Mouse (Mus musculus): ENCODE measurements around the gene Ints12. TPM values are rescaled to one million over a fixed set of nuclear protein-coding genes. Genes with fewer than 3 reads are reported as not detected.
A peak's percentile ranks its signal among the peaks of the same experiment; 100 is the strongest.

Gene Ints12
- total RNA-seq (2021) = 10 to 100 TPM; 11.4 to 12.7 TPM

- intact Hi-C loops (cut with DNase I) = loop anchor here (5.0 kb wide), 1 partner anchor 344 kb away; no protein-coding TSS in a partner anchor
- DNase-seq = peak; percentile 94
Observed at GRCm38 (mm10) chr3:133091664-133092273, at the start of gene Ints12, which contains the start of gene Gstcd. Gene Ints12 (plus strand): TSS chr3:133091840. Gene Gstcd (minus strand): TSS chr3:133092033.

DNA sequence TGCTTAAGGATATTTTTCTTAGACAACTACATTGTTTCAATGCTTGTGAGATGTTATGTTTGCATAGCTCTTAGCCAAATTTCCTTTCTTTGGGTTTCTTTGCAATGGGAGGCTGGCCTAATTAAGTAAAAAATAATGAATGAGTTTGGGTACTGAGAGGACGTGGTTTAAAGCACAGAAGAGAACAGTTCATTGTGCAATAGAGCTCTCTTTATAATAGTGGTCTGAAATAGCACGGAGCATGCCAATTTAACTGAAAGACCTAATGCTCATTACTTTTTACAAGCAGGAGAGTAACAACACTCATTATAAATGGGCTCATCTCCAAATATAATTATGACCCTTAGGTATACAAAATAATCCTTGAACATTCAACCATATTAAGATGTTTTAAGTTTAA, 39.6 kb upstream of the Ints12 start:
- DNase-seq = no peak
- intact Hi-C loops (cut with DNase I) = no loop called here

DNA sequence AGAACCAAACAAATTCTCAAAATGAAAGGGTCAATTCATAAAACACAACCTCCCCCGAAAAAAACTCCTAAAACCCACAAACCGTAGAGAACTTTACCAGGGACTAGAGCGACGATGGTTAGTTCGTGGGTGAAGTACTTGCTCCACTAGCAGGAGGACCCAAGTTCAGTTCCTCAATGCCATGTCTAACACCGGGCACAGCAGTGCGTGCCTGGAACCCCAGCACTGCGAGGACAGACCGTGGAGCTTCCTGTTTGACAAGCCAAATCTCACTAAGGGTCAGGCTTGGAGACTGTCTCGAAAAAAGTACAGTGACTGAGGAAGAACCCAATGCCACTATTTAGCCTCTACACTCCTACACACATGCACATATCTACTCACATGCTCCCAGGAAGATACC, 16.1 kb upstream of the Ints12 start:
- intact Hi-C loops (cut with DNase I) = no loop called here

DNA sequence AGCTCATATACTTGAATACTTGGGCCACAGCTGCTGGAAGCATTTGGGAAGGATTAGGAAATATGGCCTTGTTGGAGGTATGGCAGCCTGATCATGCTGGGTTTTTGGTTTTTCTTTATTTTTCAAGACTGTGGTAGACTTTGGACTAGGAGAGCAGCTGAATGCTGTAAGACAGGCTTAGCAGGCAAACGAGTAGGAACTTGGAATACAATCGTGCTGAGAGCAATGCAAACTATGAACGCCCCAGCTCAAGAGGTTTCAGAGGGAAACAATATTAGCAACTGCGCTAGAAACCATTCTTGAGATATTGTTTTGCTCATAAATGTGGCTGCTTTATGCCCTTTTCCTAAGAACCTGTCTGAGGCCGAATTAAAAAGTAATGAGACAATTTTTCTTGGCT, 8.9 kb upstream of the Ints12 start:
- no peak for DNase-seq
- intact Hi-C loops (cut with DNase I) = no loop called here

More for the DNA sequence above, 16.1 kb upstream of the Ints12 start:
- DNase-seq = no peak

DNA sequence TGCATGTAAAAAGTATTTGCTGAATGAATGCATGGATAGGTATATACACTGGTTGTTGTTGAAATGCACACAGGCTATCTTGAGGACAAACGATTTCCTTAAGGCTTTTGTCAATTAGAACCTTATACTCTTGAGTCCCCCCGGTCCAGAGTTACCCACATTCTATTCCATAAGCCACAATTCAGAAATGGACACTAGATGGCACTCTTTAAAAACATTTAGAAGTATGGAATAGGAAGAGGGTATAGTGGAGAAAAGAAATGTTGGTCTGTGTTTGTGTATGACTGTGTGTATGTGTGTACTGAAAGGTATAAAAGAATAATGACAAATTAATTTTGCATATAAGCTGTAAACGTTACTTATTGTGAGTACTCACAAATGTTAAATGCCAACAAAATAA, 5.8 kb upstream of the Ints12 start:
- DNase-seq = no peak
- intact Hi-C loops (cut with DNase I) = no loop called here

DNA sequence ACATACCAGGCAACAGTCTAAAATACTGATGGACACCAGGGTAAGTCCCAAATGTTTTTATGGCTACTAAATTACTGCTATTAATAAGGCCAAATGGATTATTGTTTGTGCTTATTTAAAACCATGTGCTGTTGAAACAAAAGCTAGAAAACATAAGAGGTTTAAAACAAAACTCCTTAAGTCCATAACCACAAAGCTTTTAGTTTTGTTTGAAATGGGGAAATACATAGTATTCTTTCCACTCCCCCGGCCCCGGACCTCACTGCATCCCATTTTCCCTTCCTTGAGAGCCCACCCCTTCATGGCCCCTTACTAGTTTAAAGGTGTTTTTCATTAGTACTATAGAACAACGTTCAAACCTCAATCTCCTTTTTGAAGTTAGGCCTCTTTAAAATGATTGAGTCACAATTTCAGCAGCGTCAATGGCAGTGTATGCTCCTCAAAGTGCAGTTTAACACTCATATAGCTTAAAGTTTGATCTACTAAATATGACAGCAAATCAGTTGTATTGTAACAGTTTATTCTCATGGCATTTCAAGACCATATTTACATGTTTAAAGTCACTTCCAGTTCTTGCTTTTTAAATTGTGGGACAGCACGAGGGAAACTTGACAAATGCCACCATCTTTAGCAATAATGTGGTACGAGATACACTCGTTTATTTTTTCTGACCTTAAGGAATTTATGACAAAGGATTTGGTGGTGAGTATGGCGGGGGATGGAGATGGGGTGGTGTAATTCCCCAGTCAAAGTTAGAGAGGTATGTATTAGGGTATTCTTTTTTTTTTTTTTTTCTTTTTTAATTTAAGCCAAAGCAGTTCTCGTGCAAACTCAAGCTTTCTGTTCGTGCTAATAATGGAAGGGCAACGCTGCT, 1.2 kb upstream of the Ints12 start:
- intact Hi-C loops (cut with DNase I) = loop anchor here (5.0 kb wide), 1 partner anchor 343 kb away; no protein-coding TSS in a partner anchor
- DNase-seq = no peak

DNA sequence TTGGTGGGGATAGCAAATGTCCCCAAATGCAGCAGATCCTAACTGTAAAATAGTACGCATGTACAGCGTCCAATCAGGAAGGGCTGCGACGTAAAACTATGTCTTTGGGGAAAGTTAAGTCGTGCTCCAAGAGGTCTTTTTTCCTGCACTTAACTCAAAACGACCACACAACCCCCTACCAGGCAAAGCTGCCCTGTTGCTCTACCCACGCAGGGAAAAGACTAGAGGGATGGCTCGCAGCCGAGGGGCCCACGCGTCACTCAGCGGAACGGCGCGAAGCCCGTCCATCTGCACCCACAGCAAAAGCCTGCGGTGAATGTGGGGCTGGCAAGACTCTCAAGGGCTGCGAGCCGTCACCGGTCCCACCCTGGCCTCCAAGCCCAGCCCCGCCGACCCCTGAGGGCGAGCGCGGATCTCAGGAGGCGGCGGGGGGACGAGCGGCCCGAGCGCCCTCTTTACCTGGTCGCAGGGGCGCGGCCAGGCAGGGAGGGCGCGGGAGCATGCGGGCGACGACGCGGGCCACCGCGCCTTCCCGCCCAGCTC, 448 bp upstream of the Ints12 start:
- DNase-seq = peak; percentile 47
- intact Hi-C loops (cut with DNase I) = loop anchor here (5.0 kb wide), 1 partner anchor 344 kb away; no protein-coding TSS in a partner anchor

- intact Hi-C loops (cut with DNase I) = loop anchor here (5.0 kb wide), 1 partner anchor 345 kb away; no protein-coding TSS in a partner anchor
- no peak for DNase-seq
Observed at GRCm38 (mm10) chr3:133092274-133092853, 724 bp downstream of the Ints12 start.

DNA sequence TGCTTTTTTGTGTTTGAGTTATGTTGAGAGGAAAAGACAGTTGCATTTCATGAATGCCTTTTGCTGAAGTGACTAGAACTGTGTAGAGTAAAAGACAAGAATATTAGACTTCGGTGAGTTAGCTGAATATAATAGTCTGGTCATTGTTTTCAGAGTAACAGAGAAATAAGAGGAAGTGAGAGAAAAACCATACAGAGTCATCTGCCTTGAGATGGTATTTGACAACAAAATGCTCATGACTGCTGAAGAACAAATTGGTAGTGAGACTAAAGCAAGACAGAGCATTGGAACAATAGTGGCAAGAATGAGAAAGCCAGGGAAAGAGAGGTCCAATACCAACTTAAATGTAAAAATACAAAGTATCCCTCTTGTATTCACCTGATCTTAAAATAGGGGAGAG, 1.3 kb downstream of the Ints12 start:
- no peak for DNase-seq
- intact Hi-C loops (cut with DNase I) = loop anchor here (5.0 kb wide), 1 partner anchor 346 kb away; no protein-coding TSS in a partner anchor

- intact Hi-C loops (cut with DNase I) = loop anchor here (5.0 kb wide), 1 partner anchor 347 kb away; no protein-coding TSS in a partner anchor
- DNase-seq = no peak
Observed at GRCm38 (mm10) chr3:133094305-133094704, 2.7 kb downstream of the Ints12 start.

DNA sequence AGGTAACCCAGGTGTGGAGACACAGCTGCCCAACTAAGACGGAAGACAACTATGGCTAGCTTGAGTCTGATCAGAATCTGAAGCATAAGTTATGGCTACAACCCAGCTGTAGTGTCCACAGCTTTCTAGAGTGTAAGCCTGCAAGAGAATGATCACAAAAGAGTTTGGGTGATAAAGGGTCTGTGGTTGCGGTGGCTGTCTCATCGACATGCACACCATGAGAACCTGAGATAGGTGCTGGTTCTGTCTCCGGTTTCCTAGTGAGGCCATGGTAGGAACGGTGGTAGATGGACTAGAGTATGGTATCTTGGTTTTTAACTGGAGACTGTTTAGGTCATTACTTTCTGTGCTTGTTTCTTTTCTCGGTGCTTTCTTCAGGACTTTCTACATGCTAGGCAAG, 6.3 kb downstream of the Ints12 start:
- intact Hi-C loops (cut with DNase I) = no loop called here
- DNase-seq = no peak

GRCm38 (mm10) chr3:133098336-133098735, 6.7 kb downstream of the Ints12 start:
- DNase-seq = no peak
- intact Hi-C loops (cut with DNase I) = no loop called here

DNA sequence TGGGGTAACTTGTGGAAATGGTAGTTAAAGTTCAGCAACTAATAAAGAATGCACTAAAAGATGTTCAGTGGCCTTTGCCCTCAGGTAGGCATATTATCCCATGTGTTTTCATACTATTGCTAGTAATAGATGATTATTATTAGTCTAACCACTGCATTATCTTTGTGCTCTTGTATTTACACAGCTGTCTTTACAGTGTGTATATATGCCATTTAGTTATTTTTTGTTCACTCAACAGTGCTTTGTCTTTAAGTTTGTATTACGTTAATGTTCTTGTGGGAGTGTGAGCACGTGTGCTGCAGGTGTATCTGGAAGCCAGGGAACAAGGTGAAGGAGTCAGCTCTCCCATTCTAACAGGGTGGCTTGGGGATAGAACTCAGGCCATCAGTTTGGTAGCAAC, 7.3 kb downstream of the Ints12 start:
- intact Hi-C loops (cut with DNase I) = no loop called here

DNA sequence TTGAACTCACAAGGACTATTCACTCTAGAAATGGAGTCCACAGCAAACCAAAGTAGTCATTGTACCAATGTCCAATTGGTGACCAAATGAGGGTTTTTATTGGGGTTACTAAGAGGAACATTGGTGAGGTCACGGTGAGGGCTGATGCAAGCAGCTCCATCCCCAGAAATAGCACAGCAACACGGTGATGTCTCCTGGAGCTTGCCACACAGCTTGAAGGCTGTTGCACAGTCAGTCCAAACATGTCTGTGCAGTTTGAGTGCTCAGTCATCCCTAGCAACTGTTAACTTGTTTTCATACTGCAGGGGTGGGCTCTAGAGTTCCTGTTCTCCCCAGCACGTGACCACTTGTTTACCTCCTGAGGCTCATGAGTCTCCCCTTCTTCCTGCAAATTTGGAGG, 12.1 kb downstream of the Ints12 start:
- intact Hi-C loops (cut with DNase I) = no loop called here
- DNase-seq = no peak

More for the DNA sequence above, 7.3 kb downstream of the Ints12 start:
- DNase-seq = no peak

DNA sequence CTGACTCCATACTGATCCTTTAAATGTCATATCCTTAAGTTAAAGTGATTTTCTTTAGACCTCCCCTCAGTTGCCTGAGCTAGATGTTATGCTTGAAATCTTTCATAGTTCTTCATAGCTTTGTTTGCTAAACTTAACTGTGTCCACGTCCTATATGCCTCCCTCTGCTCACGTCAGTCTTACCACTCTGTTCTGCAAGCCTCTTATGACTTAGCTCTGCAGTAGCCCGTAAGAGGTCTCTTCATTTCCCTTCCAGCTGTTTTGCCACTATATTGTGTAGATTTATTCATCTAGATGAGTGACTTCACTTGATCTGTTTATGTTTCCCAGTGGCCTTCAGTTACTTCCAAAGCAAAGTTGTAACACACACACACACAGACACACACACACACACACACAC, 12.8 kb downstream of the Ints12 start:
- no peak for DNase-seq

DNA sequence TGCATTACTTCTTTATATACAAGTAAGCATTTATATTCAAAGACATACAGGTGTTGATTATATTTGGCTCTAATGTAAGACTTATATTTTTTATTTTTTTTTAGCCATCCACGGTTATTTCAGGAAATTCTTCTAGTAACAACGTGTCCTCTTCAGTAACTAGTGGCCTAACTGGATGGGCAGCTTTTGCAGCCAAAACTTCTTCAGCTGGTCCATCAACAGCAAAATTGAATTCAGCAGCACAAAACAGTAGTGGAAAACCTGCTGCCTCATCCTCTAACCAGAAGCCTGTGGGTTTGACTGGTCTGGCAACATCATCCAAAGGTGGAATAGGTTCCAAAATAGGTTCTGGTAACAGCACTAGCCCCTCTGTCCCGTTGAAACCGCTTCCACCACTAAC, 17.1 kb downstream of the Ints12 start:
- intact Hi-C loops (cut with DNase I) = no loop called here
- no peak for DNase-seq

More for the DNA sequence above, 12.8 kb downstream of the Ints12 start:
- intact Hi-C loops (cut with DNase I) = no loop called here

DNA sequence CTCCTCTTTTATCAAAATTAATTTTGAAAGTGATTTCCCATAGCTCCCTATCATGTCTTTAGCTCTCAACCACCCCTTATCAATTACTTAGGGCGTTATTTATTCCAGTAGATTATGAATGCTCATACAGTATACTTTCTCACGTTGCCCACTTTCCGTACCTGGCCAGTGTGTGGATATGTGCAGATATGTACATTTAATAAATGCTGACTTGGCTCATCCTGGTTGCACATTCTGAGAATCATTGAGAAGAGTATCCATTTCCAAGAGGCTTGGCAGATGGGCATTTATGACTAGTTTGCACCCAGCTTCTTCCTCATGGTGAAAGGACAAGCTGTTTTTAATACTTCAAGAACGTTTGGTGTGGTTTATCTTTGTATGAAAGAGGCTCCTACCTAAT, 18.2 kb downstream of the Ints12 start:
- intact Hi-C loops (cut with DNase I) = loop anchor here (10.0 kb wide), 2 partner anchors 765 to 1515 kb away; no protein-coding TSS in a partner anchor
- no peak for DNase-seq

- DNase-seq = peak; percentile 19
- intact Hi-C loops (cut with DNase I) = loop anchor here (10.0 kb wide), 2 partner anchors 763 to 1513 kb away; no protein-coding TSS in a partner anchor
Observed at GRCm38 (mm10) chr3:133111741-133112140, 20.1 kb downstream of the Ints12 start.

DNA sequence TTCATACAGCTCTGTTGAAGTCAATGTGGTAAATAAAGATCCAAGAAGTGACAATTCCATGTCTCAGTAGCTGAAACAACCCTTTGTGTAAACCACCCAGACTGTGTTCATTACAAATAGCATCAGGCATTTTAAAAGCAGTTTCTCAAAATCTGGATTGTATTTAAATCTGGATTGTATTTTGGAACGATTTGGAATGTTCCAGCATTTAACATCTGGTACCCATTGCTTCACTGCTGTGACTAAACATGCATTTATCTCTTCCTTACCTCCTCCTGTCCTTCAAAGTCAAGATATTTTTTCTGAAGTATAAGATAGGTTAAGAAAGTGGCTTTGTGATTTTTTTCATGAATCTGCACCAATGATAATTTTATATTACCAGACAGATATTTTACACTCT, 21.6 kb downstream of the Ints12 start:
- intact Hi-C loops (cut with DNase I) = loop anchor here (10.0 kb wide), 2 partner anchors 762 to 1512 kb away; no protein-coding TSS in a partner anchor
- DNase-seq = no peak

- intact Hi-C loops (cut with DNase I) = loop anchor here (10.0 kb wide), 2 partner anchors 83 to 143 kb away; no protein-coding TSS in a partner anchor
- DNase-seq = no peak
Observed at GRCm38 (mm10) chr3:133131372-133131771, 39.7 kb downstream of the Ints12 start.

GRCm38 (mm10) chr3:133132611-133133010, 41.0 kb downstream of the Ints12 start:
- intact Hi-C loops (cut with DNase I) = loop anchor here (10.0 kb wide), 2 partner anchors 82 to 142 kb away; no protein-coding TSS in a partner anchor
- DNase-seq = no peak
